Mouse (Mus musculus) adrenal gland, adult 2 months (tissue): ENCODE data around the gene Pole2. TPM values are rescaled to one million over a fixed set of nuclear protein-coding genes. Genes with fewer than 3 reads are reported as not detected.

Experiments used
- DNase-seq: peaks from one replicate; pipeline ENCODE4 v3.0.0; 2021
- long read RNA-seq: library from polyadenylated mRNA; stranded (forward); transcript quantifications from one replicate; pipeline ENCODE4 v2.0.0, GENCODE M21; 2021
- polyA plus RNA-seq: library from polyadenylated mRNA; depleted of rRNA; stranded (reverse); fragments of >200 nt; gene quantifications from 2 replicates; pipeline ENCODE4 v1.2.3, GENCODE M21; 2012; rRNA removed
- total RNA-seq, 2 experiments: library from RNA; stranded (reverse); gene quantifications; 2 replicates each; pipeline ENCODE4 v1.2.3; 2021

Pole2 gene
- total RNA-seq (1 to 10 TPM; 1.4 to 3.8 TPM), polyA plus RNA-seq (0.76 and 0.88 TPM in 2 replicates)
- long read RNA-seq, partial matches to known transcripts, result 0 of 1 reads
- long read RNA-seq, other reads (novel, unspliced or antisense), result 0 of 1 reads

DNA sequence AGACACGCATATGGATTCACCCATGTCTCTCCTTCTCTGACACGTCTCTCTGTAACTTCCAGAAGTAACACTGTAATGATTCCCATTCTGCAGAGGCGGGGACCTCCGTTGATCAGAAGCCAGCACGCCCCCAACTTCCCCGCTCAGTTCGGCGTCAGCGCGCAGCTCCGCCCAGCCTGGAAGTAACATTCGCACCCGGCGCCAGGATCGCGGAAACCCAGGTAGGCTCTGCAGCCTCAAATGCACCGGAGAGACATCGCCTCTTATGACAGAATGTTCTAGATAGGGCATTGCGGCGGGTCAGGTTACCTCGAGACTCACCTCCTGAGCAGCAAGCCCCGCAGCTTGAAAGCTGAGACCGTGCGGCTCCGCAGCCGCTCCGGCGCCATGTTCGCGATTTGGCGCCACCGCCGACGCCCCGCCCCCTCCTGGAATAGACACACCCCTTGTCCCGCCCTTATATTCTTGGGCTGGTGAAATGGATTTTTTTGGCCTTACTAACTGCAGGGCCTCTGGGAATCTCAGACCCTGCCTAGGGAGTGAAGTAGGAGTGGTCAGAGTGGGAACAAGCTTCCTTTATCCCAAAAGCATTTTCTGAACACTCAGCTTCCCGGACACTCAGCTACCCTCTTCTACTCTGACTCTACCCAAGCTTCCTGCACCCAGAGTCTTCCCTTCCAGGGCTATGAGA lies at the start of gene Pole2:
Gene Pole2 (minus strand): TSS at position 420 of the 691 bp plus-strand sequence.
- DNase-seq, result peak; percentile 94

- DNase-seq, result no peak
Measured at GRCm38 (mm10) chr12:69268956-69269355, 41.0 kb upstream of the Pole2 start.

DNA sequence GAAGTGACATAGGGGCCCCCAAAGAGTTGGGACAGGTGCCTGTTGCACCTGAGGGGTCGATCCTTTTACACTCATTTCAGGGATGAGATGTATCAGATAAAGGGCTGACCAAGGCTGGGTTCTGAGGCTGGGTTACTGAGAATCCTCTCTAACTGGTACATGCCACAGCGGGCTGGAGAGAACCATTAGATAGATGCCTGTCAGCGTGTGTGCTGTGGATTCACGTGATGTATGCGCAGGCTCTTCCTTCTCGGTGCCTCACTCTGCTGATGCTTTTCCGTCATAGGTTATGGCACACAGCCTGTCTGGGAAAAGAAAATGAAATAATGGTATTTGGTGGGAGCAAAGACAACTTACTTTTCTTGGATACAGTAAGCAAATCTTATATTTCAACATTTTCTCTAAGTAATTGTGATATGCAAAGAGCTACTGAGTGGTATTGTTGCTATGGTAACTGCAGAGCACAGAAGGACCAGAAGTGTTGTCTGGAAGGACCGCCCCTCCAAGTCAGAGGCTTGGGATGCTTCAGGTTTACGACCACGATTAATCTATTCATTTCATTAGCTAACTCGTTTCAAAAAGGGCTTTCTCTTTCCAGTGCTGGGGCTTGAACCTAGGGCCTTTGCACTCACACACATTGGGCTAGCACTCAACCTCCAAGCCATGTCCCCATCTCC lies 40.1 kb upstream of the Pole2 start:
- no peak for DNase-seq

GRCm38 (mm10) chr12:69265031-69265430 lies 37.0 kb upstream of the Pole2 start:
- DNase-seq, result no peak

DNA sequence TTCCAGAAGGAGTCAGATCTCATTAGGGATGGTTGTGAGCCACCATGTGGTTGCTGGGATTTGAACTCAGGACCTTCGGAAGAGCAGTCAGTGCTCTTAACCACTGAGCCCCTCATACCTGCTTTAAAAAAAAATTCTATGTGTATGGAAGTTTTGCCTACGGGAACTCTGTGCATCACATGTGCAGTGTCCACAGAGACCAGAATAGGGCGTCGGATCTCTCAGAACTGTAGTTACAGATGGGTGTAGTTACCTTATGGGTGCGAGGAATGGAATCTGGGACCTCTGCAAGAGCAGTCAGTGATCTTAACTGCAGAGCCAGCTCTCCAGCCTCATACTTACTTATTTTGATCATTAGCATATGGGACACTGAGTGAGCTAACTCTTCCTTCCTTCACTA lies 34.3 kb upstream of the Pole2 start:
- no peak for DNase-seq

- no peak for DNase-seq
Measured at GRCm38 (mm10) chr12:69257836-69258235, 29.8 kb upstream of the Pole2 start.

DNA sequence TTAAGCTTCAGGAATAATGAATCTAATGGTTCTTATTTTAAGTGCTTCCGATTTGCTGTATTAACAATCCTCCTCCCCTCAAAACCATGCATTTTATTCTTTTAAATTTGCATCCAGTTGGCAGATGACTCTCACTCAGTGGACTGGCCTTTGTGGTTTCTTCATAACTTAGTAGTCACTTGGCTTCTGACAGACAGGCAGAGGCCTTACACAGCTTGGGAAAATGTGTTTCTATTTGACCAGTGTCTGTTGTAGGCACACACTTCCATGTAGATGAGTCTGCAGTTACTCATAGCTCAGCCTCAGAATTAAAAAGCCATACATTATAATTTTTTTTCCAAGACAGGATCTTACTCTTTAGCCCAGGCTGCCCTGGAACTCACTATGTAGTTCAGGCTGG lies 25.8 kb upstream of the Pole2 start:
- no peak for DNase-seq

GRCm38 (mm10) chr12:69250756-69251155 lies 22.8 kb upstream of the Pole2 start:
- DNase-seq, result no peak

- DNase-seq, result no peak
Measured at GRCm38 (mm10) chr12:69249766-69250165, 21.8 kb upstream of the Pole2 start.

DNA sequence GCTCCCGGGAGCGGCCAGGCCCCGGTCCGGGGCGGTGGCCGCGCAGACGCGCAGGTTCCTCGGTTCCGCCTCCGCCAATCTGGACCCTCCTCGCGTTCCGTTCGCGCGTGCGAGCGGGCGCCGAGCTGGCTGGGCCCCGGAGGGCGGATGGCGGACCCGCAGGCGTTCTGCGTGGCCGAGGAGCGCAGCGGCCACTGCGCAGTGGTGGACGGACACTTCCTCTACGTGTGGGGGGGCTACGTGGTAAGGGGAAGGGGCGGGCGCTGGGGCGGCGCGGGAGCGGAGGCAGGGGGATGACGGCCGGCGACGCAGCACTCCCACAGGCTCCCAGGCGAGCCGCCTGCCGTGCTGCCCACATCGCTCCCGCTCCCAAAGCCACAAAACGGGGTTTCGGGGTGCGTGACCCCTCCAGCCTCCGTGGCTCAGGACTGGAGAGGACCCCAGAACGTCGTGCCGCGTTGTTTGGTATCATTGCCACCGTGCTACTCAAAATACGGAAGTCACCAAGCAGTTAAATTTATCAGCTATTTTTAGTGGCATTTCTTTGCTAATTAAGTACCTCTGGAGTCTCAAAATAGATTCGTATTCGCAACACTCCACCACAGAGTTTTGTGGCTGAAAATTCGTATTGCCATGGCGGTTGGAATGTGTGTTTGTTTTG lies 13.9 kb upstream of the Pole2 start:
- peak; percentile 85 for DNase-seq

DNA sequence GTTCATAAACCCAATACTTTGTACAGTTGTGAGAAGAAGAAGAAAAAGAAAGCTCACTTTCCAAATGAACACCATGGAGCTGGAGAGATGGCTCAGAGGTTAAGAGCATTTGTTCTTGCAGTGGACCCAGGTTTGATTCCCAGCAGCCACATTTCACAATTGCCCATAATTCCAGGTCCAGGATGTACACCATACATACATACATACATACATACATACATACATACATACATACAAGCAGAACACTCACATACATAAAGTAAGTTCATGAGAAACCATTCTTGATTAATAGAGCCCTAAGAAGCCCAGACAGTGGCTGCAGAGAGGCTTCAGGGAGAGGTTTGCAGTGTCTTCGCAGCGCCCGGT lies 13.4 kb upstream of the Pole2 start:
- no peak for DNase-seq

DNA sequence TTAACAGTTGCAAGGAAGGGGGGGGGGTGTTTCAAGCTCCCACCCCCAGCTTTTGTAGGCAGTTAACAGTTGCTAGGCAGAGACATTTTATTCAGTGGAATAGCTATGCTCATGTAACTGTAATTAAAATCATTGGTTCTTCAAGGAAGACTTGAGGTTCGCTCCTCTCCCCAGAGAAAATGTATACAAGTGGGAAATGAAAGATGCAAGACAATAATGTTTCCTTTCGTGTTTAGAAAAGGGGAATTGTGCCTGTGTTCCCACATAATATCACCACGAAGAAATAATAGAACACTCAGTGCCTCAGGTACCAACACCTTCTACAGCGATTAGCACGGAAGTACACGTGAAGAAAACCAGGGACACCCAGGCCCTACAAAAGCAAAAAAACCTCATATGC lies 12.9 kb upstream of the Pole2 start, which contains the start of gene Klhdc1:
Gene Klhdc1 (plus strand): TSS at position 301 of the 400 bp plus-strand sequence.
- DNase-seq, result no peak

GRCm38 (mm10) chr12:69238284-69238683 lies 10.3 kb upstream of the Pole2 start:
- DNase-seq, result no peak

- DNase-seq, result no peak
Measured at GRCm38 (mm10) chr12:69235782-69236181, 7.8 kb upstream of the Pole2 start.

GRCm38 (mm10) chr12:69229251-69229650 lies 1.3 kb upstream of the Pole2 start:
- no peak for DNase-seq

DNA sequence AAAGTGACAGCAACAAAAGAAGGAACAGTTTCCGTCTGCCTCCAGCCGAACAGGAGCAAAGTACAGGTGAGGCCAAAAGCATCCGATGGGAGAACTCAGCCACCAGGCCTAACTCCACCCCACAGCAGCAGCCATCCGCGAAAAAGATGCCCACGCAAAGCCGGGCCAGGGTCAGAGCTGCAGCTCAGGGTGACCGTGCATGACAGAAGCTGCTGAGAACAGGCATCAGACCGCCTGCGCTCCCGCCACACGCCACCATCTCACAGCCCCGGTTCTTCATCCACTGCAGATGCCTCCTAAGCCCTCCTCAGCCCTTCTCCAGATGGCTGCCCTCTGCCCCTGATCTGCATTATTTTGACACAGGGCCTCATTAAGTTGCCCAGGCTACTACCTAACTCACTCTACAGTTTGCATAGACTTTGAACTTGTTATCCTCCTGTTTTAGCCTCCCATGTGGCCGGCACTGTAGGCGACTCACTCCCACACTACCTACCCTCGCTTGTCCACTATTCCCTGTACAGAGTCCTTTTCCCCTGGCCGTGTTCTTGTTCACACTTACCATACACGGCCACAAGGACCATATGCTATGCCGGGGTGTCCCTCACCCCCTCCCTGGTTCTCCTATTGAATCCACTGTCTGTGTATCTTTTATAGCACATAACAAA lies 7.2 kb downstream of the Pole2 start:
- DNase-seq, result no peak

GRCm38 (mm10) chr12:69216587-69216986 lies 11.4 kb downstream of the Pole2 start:
- DNase-seq, result no peak

DNA sequence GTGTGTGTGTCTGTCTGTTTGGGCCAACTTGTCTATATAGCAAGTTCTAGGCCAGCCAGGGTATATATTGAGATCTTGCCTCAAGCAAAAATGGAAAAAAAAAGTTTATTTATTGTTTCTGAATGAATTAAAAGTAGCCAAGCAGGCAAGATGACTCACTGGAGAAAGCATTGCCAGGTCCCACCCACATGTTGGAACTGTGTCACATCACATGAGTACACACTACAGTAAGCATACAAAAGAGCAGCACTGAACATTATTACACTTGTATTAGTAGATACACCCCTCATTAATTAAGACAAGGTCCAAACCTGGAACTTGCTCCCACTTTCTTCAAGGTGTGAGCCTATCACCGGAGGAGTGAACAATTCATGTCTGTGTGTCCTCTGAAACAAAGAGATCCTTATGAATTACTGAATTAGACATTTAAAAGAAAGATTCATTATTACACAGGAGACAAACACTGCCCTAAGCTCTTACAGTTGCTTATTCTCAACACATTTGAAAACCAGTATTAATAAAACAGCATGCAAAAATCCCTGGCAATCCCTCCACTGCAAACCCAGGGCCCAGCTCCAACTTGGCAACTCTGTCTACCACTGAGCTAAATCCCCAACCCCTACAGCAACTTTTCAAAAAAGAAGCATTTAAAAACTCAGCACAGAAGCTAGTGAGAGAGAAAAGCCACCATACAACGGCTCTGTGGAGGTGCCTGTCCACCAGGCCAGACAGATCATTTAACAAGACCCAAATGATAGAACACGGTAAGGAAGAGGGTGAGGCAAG lies 12.8 kb downstream of the Pole2 start:
- DNase-seq, result peak; percentile 81

GRCm38 (mm10) chr12:69214393-69214792 lies 13.6 kb downstream of the Pole2 start:
- no peak for DNase-seq

GRCm38 (mm10) chr12:69213186-69213777 lies 14.7 kb downstream of the Pole2 start:
- no peak for DNase-seq

DNA sequence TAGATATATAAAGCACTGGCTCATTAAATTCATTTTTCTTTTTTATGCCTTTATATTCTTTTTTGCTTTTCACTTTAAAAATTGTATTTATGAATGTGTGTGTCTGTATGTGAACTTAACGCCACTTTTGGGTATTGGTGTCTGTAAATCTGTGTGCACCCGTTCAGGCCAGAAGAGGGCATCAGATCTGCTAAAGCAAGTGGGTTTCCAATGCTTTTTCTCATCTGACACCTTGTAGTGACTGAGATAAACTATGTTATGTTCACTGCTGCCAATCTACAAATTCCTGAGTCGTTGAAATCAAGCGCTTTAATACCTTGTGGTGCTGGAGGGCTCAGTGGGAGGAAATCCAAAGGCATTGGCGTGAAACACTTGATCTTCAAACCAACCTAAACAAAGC lies 16.9 kb downstream of the Pole2 start:
- no peak for DNase-seq
